Mouse (Mus musculus): ENCODE measurements at regions not wholly inside any gene's neighbourhood (a gene's known extent, or its start where the extent isn't known, plus 50 kb on each side); places are given as distances from the start of the nearest gene placed in this dataset.

DNA sequence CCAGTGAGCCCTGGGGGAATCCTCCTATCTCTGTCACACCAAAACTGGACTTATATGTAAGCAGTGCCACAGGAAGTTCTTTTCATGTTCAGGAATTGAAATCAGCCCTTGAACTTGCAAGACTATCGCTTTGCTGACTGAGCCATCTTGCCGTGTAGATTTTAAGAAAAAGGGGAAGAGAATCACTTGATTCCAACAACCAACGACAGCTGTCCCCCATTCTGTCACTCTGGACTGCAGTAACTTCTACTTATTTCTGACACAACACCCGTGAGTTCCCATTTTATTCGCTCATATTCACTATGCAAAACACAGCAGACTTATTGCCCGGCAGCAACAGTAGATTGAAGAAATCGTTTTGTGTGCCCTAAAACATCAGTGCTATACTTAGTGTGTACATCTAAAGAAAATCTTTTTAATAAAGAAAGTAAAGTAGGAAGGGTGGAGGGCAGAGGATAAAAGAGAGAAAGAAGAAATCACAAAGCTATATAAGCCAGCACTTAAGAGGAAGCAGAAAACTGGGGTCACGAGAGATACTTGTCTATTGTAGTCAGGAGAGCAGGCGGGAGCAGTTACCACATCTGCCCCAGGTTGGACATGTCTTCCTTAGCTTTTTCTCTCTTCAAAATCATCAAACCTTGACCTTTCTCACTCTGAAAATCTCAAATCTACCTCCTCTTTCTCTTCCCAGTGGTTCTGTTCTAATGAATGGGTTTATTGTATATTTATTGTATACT lies 336.7 kb downstream of the Sox4 start:
- WGBS = 90% methylated on average over 9 of the region's 9 CpGs
- H3K27ac ChIP-seq (ENCODE audit: insufficient read depth, low read depth, low read length) = no peak overlapping the region
- H3K4me1 ChIP-seq (ENCODE audit: control insufficient read depth, insufficient read depth, low read length) = no peaks in the 10 kb centered on the region
- TF ChIP-seq CTCF (IDR thresholded peaks at IDR 0.05; ENCODE audit: insufficient read depth, low read depth, low read length) (no peak), POLR2A (IDR thresholded peaks at IDR 0.05; ENCODE audit: insufficient read depth, low read depth, low read length) (no peak)
- no peak overlapping the region for H3K4me3 ChIP-seq (ENCODE audit: insufficient read depth, low read depth, low read length)

DNA sequence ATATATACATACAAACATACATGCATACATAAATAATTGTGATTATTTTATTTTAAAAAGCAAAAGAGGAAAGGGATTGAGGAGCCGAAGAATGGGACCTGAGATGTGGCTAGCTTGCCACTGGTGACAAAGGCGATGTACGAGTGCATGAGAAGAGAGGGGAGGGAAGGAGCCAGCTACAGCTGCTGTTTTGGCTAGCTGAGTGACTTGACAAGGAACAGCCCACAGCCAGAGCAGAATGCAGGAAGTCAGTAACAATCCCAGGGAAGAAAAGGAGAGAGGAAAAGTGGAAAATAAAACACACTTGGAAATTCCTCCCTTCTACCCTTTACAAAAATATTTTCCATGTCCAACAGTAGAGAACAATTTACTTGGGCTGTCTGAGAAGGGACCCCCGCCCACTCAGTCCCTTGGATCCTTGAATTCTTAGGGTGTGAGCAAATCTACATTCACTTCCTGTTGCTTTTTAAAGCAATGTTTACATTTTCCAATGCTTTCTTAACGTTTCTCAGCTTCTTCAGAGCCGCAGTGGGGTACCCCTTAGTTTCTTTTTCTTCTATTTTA lies 345.9 kb downstream of the Sox4 start:
- H3K27ac ChIP-seq (ENCODE audit: insufficient read depth, low read depth, low read length) = no peak overlapping the region
- TF ChIP-seq POLR2A (IDR thresholded peaks at IDR 0.05; ENCODE audit: insufficient read depth, low read depth, low read length) (no peak), CTCF (IDR thresholded peaks at IDR 0.05; ENCODE audit: insufficient read depth, low read depth, low read length) (no peak)
- no peak overlapping the region for H3K4me3 ChIP-seq (ENCODE audit: insufficient read depth, low read depth, low read length)
- 23% methylated on average over 6 of the region's 6 CpGs for WGBS
- H3K4me1 ChIP-seq (ENCODE audit: control insufficient read depth, insufficient read depth, low read length) = 0 out of 2 replicates have a peak, but pooled peaks cover 2% of the 10 kb centered on the region

DNA sequence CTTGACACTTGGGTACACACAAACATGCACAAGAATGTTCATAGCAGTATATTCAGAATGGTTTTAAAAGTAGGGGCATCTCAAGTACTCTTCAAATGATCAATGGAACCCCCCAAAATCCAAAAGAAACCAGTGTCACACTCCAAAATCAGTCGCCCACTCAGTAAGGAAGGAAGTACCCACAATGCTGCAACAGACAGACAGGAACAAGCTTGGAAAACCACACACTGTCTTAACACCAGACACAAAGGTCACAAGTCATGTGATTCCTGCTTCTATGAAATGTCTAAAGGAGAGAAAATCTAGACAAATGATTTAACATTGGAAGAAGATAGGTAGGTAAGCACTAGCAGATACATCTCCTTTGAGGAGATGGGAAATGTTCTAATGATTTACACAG lies 346.9 kb downstream of the Sox4 start:
- 0 out of 2 replicates have a peak, but pooled peaks cover 2% of the 10 kb centered on the region for H3K4me1 ChIP-seq (ENCODE audit: control insufficient read depth, insufficient read depth, low read length)

DNA sequence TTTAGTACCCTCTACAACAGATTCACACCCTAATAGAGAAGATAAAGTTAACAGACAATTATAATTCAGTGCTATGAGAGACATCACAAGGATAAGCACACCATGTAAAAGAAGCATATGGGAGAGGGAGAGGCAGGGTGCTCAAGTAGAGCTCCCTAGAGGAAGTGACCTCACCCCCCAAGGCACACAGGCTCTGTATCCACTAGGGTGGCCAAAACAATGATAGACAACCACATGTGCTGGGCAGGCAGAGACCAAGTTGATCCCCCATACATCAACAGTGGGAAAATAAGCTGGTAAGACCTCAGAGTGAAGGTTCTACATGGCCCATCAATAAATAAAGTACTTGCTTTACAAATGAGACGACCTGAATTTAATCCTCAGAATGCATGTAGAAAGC lies 347.7 kb downstream of the Sox4 start:
- Histone ChIP-seq H3K4me1 (ENCODE audit: control insufficient read depth, insufficient read depth, low read length) (0 out of 2 replicates have a peak, but pooled peaks cover 2% of the 10 kb centered on the region), H3K4me3 (ENCODE audit: insufficient read depth, low read depth, low read length) (no peak overlapping the region), H3K27ac (ENCODE audit: insufficient read depth, low read depth, low read length) (no peak overlapping the region)
- WGBS = 59% methylated on average over 1 of the region's 1 CpGs
- no peak for TF ChIP-seq CTCF (IDR thresholded peaks at IDR 0.05; ENCODE audit: insufficient read depth, low read depth, low read length)
- no peak for TF ChIP-seq POLR2A (IDR thresholded peaks at IDR 0.05; ENCODE audit: insufficient read depth, low read depth, low read length)

More for the DNA sequence above, 346.9 kb downstream of the Sox4 start:
- WGBS = 93% methylated on average over 1 of the region's 1 CpGs
- Histone ChIP-seq H3K4me3 (ENCODE audit: insufficient read depth, low read depth, low read length) (no peak overlapping the region), H3K27ac (ENCODE audit: insufficient read depth, low read depth, low read length) (no peak overlapping the region)
- TF ChIP-seq CTCF (IDR thresholded peaks at IDR 0.05; ENCODE audit: insufficient read depth, low read depth, low read length) (no peak), POLR2A (IDR thresholded peaks at IDR 0.05; ENCODE audit: insufficient read depth, low read depth, low read length) (no peak)

DNA sequence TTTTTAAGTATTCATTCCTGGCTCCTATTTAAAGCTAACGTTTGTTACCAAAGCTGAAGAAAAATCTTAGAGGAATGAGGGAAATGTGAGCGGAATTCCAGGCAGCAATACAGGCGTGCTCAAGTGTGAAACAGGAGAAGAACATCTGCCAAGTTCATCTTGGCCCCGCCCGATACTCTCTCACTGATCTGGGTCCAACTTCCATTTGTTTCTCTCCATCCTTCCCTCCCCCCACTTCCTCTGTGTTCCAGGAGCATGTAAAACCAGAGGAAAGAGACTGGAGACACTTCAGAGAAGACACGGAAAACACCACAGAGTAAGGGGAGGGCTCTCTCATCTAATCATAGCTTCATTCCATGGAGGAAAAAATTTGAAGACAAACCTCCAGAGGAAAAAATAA lies 346.7 kb downstream of the Gm11361 start:
- TF ChIP-seq CTCF (IDR thresholded peaks at IDR 0.05; ENCODE audit: insufficient read depth, low read depth, low read length) = no peak
- TF ChIP-seq POLR2A (IDR thresholded peaks at IDR 0.05; ENCODE audit: insufficient read depth, low read depth, low read length) = no peak
- WGBS = 31% methylated on average over 6 of the region's 6 CpGs
- no peak overlapping the region for H3K27ac ChIP-seq (ENCODE audit: insufficient read depth, low read depth, low read length)
- H3K4me1 ChIP-seq (ENCODE audit: control insufficient read depth, insufficient read depth, low read length) = 0 out of 2 replicates have a peak, but pooled peaks cover 2% of the 10 kb centered on the region
- H3K4me3 ChIP-seq (ENCODE audit: insufficient read depth, low read depth, low read length) = no peak overlapping the region

DNA sequence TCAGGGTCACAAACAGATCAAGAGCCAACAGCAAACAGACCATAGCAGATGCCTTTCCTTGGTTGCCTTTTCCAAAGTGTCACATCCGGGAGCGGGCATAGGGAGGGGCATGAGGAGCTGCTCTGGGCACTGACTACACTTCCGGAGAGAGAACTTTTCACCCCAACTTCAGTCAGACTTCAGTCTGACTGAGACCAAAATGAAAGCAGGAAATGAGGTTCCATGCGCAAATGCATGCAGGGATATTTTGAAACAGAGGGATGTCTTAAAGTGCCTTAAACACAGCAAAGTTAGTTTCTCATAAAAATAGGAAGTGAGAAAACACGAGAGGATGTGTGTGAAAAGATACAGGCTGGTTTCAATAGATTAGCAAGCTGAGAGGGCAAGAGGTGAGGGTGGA lies 343.5 kb downstream of the Gm11361 start:
- no peaks in the 10 kb centered on the region for H3K4me1 ChIP-seq (ENCODE audit: control insufficient read depth, insufficient read depth, low read length)
- 65% methylated on average over 5 of the region's 5 CpGs for WGBS
- TF ChIP-seq POLR2A (IDR thresholded peaks at IDR 0.05; ENCODE audit: insufficient read depth, low read depth, low read length) (no peak), CTCF (IDR thresholded peaks at IDR 0.05; ENCODE audit: insufficient read depth, low read depth, low read length) (no peak)
- H3K27ac ChIP-seq (ENCODE audit: insufficient read depth, low read depth, low read length) = no peak overlapping the region
- H3K4me3 ChIP-seq (ENCODE audit: insufficient read depth, low read depth, low read length) = no peak overlapping the region

DNA sequence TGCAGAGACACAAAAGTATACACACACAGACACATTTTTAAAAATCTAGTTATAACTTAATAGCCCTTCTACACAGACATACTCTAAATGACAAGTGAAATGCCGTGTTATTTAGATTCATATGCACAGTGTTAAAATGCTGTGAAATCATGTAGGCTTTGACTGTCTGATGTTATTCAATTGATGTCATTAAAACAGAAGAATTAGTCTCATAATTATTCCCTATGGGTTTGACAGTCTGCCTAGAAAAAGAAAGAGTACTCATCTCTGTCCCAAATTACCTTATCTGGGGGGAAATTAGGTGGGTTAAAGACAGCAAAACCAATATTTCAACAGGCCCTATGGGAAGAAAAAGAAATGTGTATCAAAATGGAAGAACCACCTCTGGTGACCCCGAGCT lies 339.0 kb downstream of the Gm11361 start:
- 87% methylated on average over 2 of the region's 2 CpGs for WGBS
- no peak overlapping the region for H3K4me3 ChIP-seq (ENCODE audit: insufficient read depth, low read depth, low read length)
- TF ChIP-seq POLR2A (IDR thresholded peaks at IDR 0.05; ENCODE audit: insufficient read depth, low read depth, low read length) (no peak), CTCF (IDR thresholded peaks at IDR 0.05; ENCODE audit: insufficient read depth, low read depth, low read length) (no peak)
- H3K27ac ChIP-seq (ENCODE audit: insufficient read depth, low read depth, low read length) = no peak overlapping the region
- no peaks in the 10 kb centered on the region for H3K4me1 ChIP-seq (ENCODE audit: control insufficient read depth, insufficient read depth, low read length)

DNA sequence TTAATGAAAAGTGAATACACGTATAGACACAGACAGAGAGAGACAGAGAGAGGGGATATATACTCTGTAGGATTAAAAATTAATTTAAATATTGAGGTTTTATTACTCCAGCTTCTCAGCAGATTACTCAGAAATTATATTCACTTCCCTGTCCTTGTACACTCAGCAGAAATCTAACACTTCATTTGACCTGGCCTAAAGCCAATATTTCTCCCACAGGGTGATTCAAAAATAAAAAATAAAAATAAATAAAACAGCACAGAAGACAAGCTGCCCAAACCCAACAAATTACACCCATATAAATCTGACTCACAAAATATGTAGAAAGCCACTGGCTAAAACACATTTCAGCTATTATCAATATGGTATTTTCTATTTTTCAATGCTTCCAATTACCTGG lies 334.8 kb downstream of the Gm11361 start:
- Histone ChIP-seq H3K4me3 (ENCODE audit: insufficient read depth, low read depth, low read length) (no peak overlapping the region), H3K27ac (ENCODE audit: insufficient read depth, low read depth, low read length) (no peak overlapping the region), H3K4me1 (ENCODE audit: control insufficient read depth, insufficient read depth, low read length) (no peaks in the 10 kb centered on the region)
- TF ChIP-seq POLR2A (IDR thresholded peaks at IDR 0.05; ENCODE audit: insufficient read depth, low read depth, low read length) (no peak), CTCF (IDR thresholded peaks at IDR 0.05; ENCODE audit: insufficient read depth, low read depth, low read length) (no peak)
- 89% methylated on average over 1 of the region's 1 CpGs for WGBS

DNA sequence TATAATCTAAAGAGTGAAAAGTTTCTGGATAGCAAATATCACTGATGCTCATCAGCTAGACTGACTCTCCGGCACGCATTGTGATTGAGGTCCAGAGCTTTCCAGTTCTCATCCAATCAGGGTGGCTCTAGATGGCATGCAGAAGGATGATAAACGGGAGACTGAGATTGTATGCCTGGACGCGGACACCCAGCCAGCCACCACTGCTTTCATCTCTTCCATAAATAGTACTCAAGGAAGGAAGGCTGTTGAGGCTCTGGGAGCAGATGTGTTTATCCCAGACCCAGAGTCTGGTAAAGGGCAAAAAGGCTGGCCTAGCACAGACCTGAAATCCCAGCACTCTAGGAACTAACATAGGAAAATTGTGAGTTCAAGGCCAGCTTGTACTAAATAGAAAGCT lies 330.6 kb downstream of the Gm11361 start:
- no peak for TF ChIP-seq CTCF (IDR thresholded peaks at IDR 0.05; ENCODE audit: insufficient read depth, low read depth, low read length)
- no peak for TF ChIP-seq POLR2A (IDR thresholded peaks at IDR 0.05; ENCODE audit: insufficient read depth, low read depth, low read length)
- 94% methylated on average over 5 of the region's 5 CpGs for WGBS
- Histone ChIP-seq H3K27ac (ENCODE audit: insufficient read depth, low read depth, low read length) (no peak overlapping the region), H3K4me3 (ENCODE audit: insufficient read depth, low read depth, low read length) (no peak overlapping the region), H3K4me1 (ENCODE audit: control insufficient read depth, insufficient read depth, low read length) (no peaks in the 10 kb centered on the region)

All from olfactory bulb, adult 2 months (tissue).